Mouse (Mus musculus) myocyte (in vitro differentiated cells): ENCODE data around the gene Gmppa. TPM values are rescaled to one million over a fixed set of nuclear protein-coding genes. Genes with fewer than 3 reads are reported as not detected.

ENCODE experiments used
- H3K27me3 ChIP-seq: one replicate; pipeline ENCODE4 v1.6.1; 2011; ENCODE audit not compliant: control insufficient read depth, insufficient read depth, insufficient read length
- H3K36me3 ChIP-seq: one replicate; pipeline ENCODE4 v1.6.1; 2011; ENCODE audit not compliant: control insufficient read depth, insufficient read depth
- H3K4me2 ChIP-seq: one replicate; pipeline ENCODE4 v1.6.1; 2011; ENCODE audit warnings: low read depth, control low read depth
- H3K4me3 ChIP-seq: one replicate; pipeline ENCODE4 v1.5.1; 2011; ENCODE audit warnings: mild to moderate bottlenecking, control low read depth, moderate library complexity
- H3K79me2 ChIP-seq: one replicate; pipeline ENCODE4 v1.6.1; 2011; ENCODE audit not compliant: control insufficient read depth, insufficient read depth
- H3ac ChIP-seq: one replicate; pipeline ENCODE4 v1.6.1; 2011; ENCODE audit not compliant: control insufficient read depth, insufficient read length
- CEBPB ChIP-seq: IDR thresholded peaks from 2 replicates; pipeline ENCODE4 v1.6.1; 2011; ENCODE audit warnings: mild to moderate bottlenecking, moderate library complexity; ENCODE audit not compliant: poor library complexity, insufficient read depth, severe bottlenecking
- E2F4 ChIP-seq: IDR thresholded peaks from one replicate; pipeline ENCODE4 v1.6.1; 2011; ENCODE audit warnings: mild to moderate bottlenecking, control low read depth, moderate library complexity; ENCODE audit not compliant: insufficient read depth
- MAX ChIP-seq: IDR thresholded peaks from one replicate; pipeline ENCODE4 v1.6.1; 2011; ENCODE audit warnings: low read depth, mild to moderate bottlenecking, control low read depth
- MYOD1 ChIP-seq, 3 experiments: IDR thresholded peaks; one replicate each; pipeline ENCODE4 v1.6.1; 2011; ENCODE audit warnings: control low read depth in 2 of 3, low read depth in 2 of 3, mild to moderate bottlenecking in 2 of 3, moderate library complexity in 1 of 3; ENCODE audit not compliant: insufficient read length in 2 of 3, control insufficient read depth in 1 of 3
- MYOG ChIP-seq, 3 experiments: IDR thresholded peaks; one replicate each; pipeline ENCODE4 v1.6.1; 2011; ENCODE audit warnings: control low read depth in 2 of 3, low read depth in 2 of 3, mild to moderate bottlenecking in 2 of 3; ENCODE audit not compliant: insufficient read length in 2 of 3, control insufficient read depth in 1 of 3, insufficient read depth in 1 of 3
- POLR2A ChIP-seq: IDR thresholded peaks from one replicate; pipeline ENCODE4 v1.6.1; 2011; ENCODE audit warnings: low read depth, mild to moderate bottlenecking, control low read depth, moderate library complexity; ENCODE audit not compliant: insufficient read length
- POLR2AphosphoS2 ChIP-seq: IDR thresholded peaks from one replicate; pipeline ENCODE4 v1.6.1; 2011; ENCODE audit warnings: low read depth, control low read depth; ENCODE audit not compliant: insufficient read length
- REST ChIP-seq: IDR thresholded peaks from one replicate; pipeline ENCODE4 v1.6.1; 2011; ENCODE audit warnings: mild to moderate bottlenecking, control low read depth, moderate library complexity; ENCODE audit not compliant: insufficient read depth, insufficient read length
- SRF ChIP-seq: IDR thresholded peaks from one replicate; pipeline ENCODE4 v1.6.1; 2011; ENCODE audit warnings: low read depth; ENCODE audit not compliant: control insufficient read depth, insufficient read length
- TCF12 ChIP-seq: IDR thresholded peaks from one replicate; pipeline ENCODE4 v1.6.1; 2011; ENCODE audit warnings: mild to moderate bottlenecking, control low read depth; ENCODE audit not compliant: poor library complexity, insufficient read depth, severe bottlenecking
- TCF3 ChIP-seq: IDR thresholded peaks from one replicate; pipeline ENCODE4 v1.6.1; 2011; ENCODE audit warnings: low read depth, control low read depth; ENCODE audit not compliant: insufficient read length
- USF1 ChIP-seq: IDR thresholded peaks from one replicate; pipeline ENCODE4 v1.6.1; 2011; ENCODE audit warnings: low read depth, mild to moderate bottlenecking, control low read depth, moderate library complexity
- polyA plus RNA-seq: library from polyadenylated mRNA; unstranded; fragments of >200 nt; fragmentation: generic; extraction: Trizol; gene quantifications from one replicate; pipeline ENCODE4 v1.2.1, GENCODE M21; 2012; ENCODE audit warnings: missing spikeins

Gmppa gene
- polyA plus RNA-seq, 1 experiment: 106 TPM

GRCm38 (mm10) chr1:75477966-75478290 is 42.2 kb downstream of the Gmppa start:
- TF ChIP-seq TCF3 (no peak), MAX (no peak), USF1 (no peak), CEBPB (no peak), POLR2AphosphoS2 (no peak), MYOD1 (IDR thresholded peaks at IDR 0.05; ENCODE audit: control insufficient read depth in 1 of 3, insufficient read length in 2 of 3, low read depth in 2 of 3) (no peak), MYOG (IDR thresholded peaks at IDR 0.05; ENCODE audit: control insufficient read depth in 1 of 3, insufficient read depth in 1 of 3, insufficient read length in 2 of 3, low read depth in 2 of 3) (no peak), TCF12 (no peak), SRF (no peak), POLR2A (no peak), E2F4 (no peak), REST (no peak)
- H3K27me3 ChIP-seq: peaks cover 5% of the 10 kb centered on the region
- peak overlapping the region; percentile 28 for H3K4me3 ChIP-seq
- H3K4me2 ChIP-seq: peak overlapping the region; percentile 86
- H3K79me2 ChIP-seq: peaks cover 6% of the 10 kb centered on the region
- H3ac ChIP-seq: no peak overlapping the region
- peaks cover 4% of the 10 kb centered on the region for H3K36me3 ChIP-seq

DNA sequence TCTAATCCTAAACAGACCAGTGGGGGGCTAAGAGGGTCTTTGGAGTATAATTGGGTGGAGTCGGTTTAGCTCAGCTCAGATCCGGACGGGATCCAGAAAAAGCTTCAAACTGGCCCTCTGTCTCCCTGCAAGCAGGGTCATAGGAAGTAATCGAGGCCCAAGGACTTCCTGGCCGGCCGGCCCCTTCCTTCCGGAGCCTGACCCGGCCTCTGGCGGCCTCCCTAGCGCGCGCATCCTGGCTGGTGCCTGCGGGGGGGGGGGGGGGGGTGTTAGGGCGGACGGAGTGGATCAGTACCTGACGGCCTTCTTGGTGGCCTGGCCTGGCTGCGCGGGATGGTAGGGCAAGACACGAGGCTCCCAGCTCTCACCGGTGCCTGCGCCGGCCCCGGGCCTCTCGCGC is 42.8 kb downstream of the Gmppa start:
- Histone ChIP-seq H3ac (peak overlapping the region; percentile 53), H3K4me2 (peak overlapping the region; percentile 86), H3K36me3 (peaks cover 4% of the 10 kb centered on the region), H3K79me2 (peaks cover 6% of the 10 kb centered on the region), H3K4me3 (peak overlapping the region; percentile 28), H3K27me3 (peaks cover 6% of the 10 kb centered on the region)
- TF ChIP-seq TCF3 (no peak), E2F4 (no peak), TCF12 (no peak), POLR2A (no peak), MYOD1 (IDR thresholded peaks at IDR 0.05; ENCODE audit: control insufficient read depth in 1 of 3, insufficient read length in 2 of 3, low read depth in 2 of 3) (no peak), USF1 (no peak), SRF (no peak), CEBPB (no peak), MAX (no peak), MYOG (IDR thresholded peaks at IDR 0.05; ENCODE audit: control insufficient read depth in 1 of 3, insufficient read depth in 1 of 3, insufficient read length in 2 of 3, low read depth in 2 of 3) (no peak), POLR2AphosphoS2 (no peak), REST (no peak)

DNA sequence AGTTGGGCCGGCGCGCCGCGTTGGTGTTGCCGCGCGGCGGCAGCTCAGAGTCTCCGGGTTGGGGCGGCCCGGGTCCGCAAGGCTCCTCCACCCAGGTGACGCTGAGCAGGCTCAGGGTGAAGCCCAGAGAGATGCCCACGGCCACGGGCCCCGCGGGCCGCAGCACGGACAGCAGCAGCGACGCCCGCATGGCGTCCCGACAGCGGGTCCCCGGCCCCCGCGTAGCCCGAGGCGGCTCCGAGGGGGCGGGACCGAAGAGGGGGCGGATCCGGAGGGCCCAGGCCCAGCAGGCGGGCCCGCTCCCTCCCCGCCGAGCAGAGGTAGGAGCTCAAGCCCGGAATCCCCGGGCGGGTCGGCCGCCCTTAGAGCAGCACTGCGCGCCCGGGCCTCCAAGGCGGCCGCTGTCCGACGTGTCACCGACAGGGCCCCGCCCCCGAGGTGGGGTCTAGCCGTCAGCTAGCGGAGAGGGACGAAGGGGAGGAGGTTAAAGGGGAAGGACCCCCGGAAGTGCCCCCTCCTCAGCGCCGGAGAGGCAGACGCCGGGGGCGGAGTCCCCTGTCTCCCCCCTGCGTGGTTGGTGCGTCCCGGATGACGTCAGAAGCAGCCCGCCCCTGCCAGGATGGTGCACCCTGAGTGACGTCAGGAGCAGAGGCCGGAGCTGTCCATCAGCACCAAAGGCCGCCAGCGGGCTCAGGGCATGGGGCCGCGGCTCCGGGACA is 43.3 kb downstream of the Gmppa start, which contains the start of the genes Chpf and Tmem198:
Gene Chpf (minus strand): TSS at position 392 of the 719 bp plus-strand sequence.
Gene Tmem198 (plus strand): TSS at position 617 of the 719 bp plus-strand sequence.
- Histone ChIP-seq H3K79me2 (peaks cover 6% of the 10 kb centered on the region), H3ac (peak within 1 kb of the TSS; percentile 53), H3K4me3 (peak within 1 kb of the TSS; percentile 28), H3K36me3 (peaks cover 4% of the 10 kb centered on the region), H3K4me2 (peak within 1 kb of the TSS; percentile 86), H3K27me3 (peaks cover 6% of the 10 kb centered on the region)
- TF ChIP-seq MYOD1 (IDR thresholded peaks at IDR 0.05; ENCODE audit: control insufficient read depth in 1 of 3, insufficient read length in 2 of 3, low read depth in 2 of 3): peak in 1 of 3 experiments; percentile 3
- no peak for TF ChIP-seq TCF12
- peak; percentile 97 for TF ChIP-seq REST
- no peak for TF ChIP-seq CEBPB
- TF ChIP-seq MAX: no peak
- no peak for TF ChIP-seq E2F4
- peak; percentile 73 for TF ChIP-seq SRF
- peak; percentile 86 for TF ChIP-seq POLR2A
- no peak for TF ChIP-seq USF1
- TF ChIP-seq TCF3: no peak
- peak in 1 of 3 experiments; percentile 32 for TF ChIP-seq MYOG (IDR thresholded peaks at IDR 0.05; ENCODE audit: control insufficient read depth in 1 of 3, insufficient read depth in 1 of 3, insufficient read length in 2 of 3, low read depth in 2 of 3)
- peak; percentile 7 for TF ChIP-seq POLR2AphosphoS2

- Histone ChIP-seq H3K36me3 (peaks cover 4% of the 10 kb centered on the region), H3K79me2 (peaks cover 6% of the 10 kb centered on the region), H3ac (peak overlapping the region; percentile 53), H3K4me3 (peak overlapping the region; percentile 28), H3K4me2 (peak overlapping the region; percentile 67), H3K27me3 (peaks cover 6% of the 10 kb centered on the region)
- TF ChIP-seq CEBPB (no peak), SRF (no peak), POLR2AphosphoS2 (no peak), TCF3 (no peak), E2F4 (no peak), TCF12 (no peak), MYOG (IDR thresholded peaks at IDR 0.05; ENCODE audit: control insufficient read depth in 1 of 3, insufficient read depth in 1 of 3, insufficient read length in 2 of 3, low read depth in 2 of 3) (no peak), POLR2A (no peak)
Measured at GRCm38 (mm10) chr1:75479635-75479989, 43.9 kb downstream of the Gmppa start.
